Mouse (Mus musculus): ENCODE measurements around the gene Dph1.

DNA sequence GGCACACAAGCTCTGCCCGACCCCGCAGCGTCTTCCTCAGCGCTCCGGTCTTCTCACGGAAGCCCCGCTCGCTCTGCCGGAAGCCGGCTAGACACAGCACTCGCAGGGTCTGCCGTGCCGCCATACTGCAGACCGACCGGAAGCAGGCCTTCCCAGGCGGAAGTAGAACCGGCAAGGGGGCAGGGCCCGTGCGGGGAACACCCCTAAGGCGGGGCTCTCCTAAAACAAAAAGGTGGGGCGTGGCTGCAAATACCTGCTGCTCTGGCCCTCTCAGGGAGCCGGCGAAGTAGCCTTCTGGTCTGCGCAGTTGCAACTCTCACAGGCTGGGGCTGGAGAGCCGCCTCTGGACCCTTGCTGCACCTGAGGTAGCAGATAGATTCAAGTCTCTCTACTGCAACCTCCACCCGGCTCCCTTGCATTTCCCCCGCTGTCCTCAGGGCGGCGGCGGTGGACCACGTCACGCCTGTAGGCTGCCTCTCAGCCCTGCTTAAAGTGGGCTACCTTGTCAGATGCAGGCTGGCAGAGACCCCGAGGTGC lies 12.3 kb downstream of the Dph1 start, which contains the start of gene Ovca2:
- no peak for TF ChIP-seq GATA2 (IDR thresholded peaks at IDR 0.05; ENCODE audit: borderline replicate concordance, low read depth, low read length)
- peak; percentile 70 for TF ChIP-seq CTCF (IDR thresholded peaks at IDR 0.05; ENCODE audit: low read depth, low read length)
- TF ChIP-seq GATA1 (IDR thresholded peaks at IDR 0.05; ENCODE audit: borderline replicate concordance, low read length) = no peak
- TF ChIP-seq TAL1 (conservative IDR thresholded peaks at IDR 0.05; ENCODE audit: low read depth, low read length) = no peak
- no peak for TF ChIP-seq POLR2AphosphoS5 (IDR thresholded peaks at IDR 0.05; ENCODE audit: insufficient replicate concordance, low read depth, low read length)
